Mouse (Mus musculus) lung, adult 2 months (tissue): Measurements from ENCODE around the gene Ptpre.

ENCODE experiments used
- CTCF ChIP-seq: fragments of 200-500 bp; IDR thresholded peaks from 2 replicates; pipeline ENCODE4 v1.5.1; 2011; ENCODE audit warnings: mild to moderate bottlenecking, low read length, control low read depth; ENCODE audit not compliant: insufficient read depth
- POLR2A ChIP-seq: fragments of 200-500 bp; IDR thresholded peaks from 2 replicates; pipeline ENCODE4 v1.6.1; 2011; ENCODE audit warnings: low read depth, mild to moderate bottlenecking, control low read depth, low read length, borderline replicate concordance; ENCODE audit errors: extremely low read depth

GRCm38 (mm10) chr7:135605804-135606072, 68.5 kb downstream of the Ptpre start:
- TF ChIP-seq POLR2A (no peak), CTCF (no peak)
